Mouse (Mus musculus) lung, embryonic 16.5 days (tissue): ENCODE measurements around the gene Tnfsfm13. TPM values are rescaled to one million over a fixed set of nuclear protein-coding genes. Genes with fewer than 3 reads are reported as not detected.

Experiments used
- ATAC-seq: fragments of 200-750 bp; cut with Nextera tagmentation; 2 replicates; pipeline ENCODE4 v1.8.0; 2017; ENCODE audit warnings: low read depth, mild to moderate bottlenecking, moderate library complexity
- H3K27ac ChIP-seq: fragments of 300-500 bp; sonication (generic); 2 replicates; pipeline ENCODE4 v1.5.1; 2014; ENCODE audit warnings: mild to moderate bottlenecking, control low read depth, low read length
- H3K27me3 ChIP-seq: fragments of 300-500 bp; sonication (generic); 2 replicates; pipeline ENCODE4 v1.6.1; 2014; ENCODE audit warnings: low read depth, low read length, mixed read lengths; ENCODE audit not compliant: control insufficient read depth, insufficient read depth
- H3K36me3 ChIP-seq: fragments of 300-500 bp; sonication (generic); 2 replicates; pipeline ENCODE4 v1.6.1; 2014; ENCODE audit warnings: low read length; ENCODE audit not compliant: control insufficient read depth, insufficient read depth
- H3K4me1 ChIP-seq: fragments of 300-500 bp; sonication (generic); replicated peaks from 2 replicates; pipeline ENCODE4 v1.6.1; 2014; ENCODE audit warnings: low read length, mixed read lengths; ENCODE audit not compliant: control insufficient read depth, insufficient read depth
- H3K4me2 ChIP-seq: fragments of 300-500 bp; sonication (generic); 2 replicates; pipeline ENCODE4 v1.6.1; 2014; ENCODE audit warnings: low read depth, low read length, control low read depth
- H3K4me3 ChIP-seq: fragments of 300-500 bp; sonication (generic); 2 replicates; pipeline ENCODE4 v1.5.1; 2014; ENCODE audit warnings: mild to moderate bottlenecking, low read length, control low read depth
- H3K9ac ChIP-seq: fragments of 300-500 bp; sonication (generic); 2 replicates; pipeline ENCODE4 v1.6.1; 2014; ENCODE audit warnings: low read length, control low read depth
- H3K9me3 ChIP-seq: fragments of 300-500 bp; sonication (generic); 2 replicates; pipeline ENCODE4 v1.6.1; 2016; ENCODE audit warnings: low read length; ENCODE audit not compliant: control insufficient read depth
- WGBS: fragments of 180-500 bp; shearing (Covaris S2); extraction: QIAGEN DNeasy Blood & Tissue Kit; methylation state at CpG from one replicate; pipeline ENCODE4 v1.1.7; 2014; 5-methylcytosine and 5-hydroxymethylcytosine counted together
- polyA plus RNA-seq: library from polyadenylated mRNA; unstranded; fragments of >200 nt; fragmentation: Nextera tagmentation; extraction: Ambion mirVana; gene quantifications from 2 replicates; pipeline ENCODE4 v1.2.1, GENCODE M21; 2015

The Tnfsfm13 gene
- polyA plus RNA-seq, 1 experiment from 2014 or later: 5.0 TPM

GRCm38 (mm10) chr11:69662967-69663671 is 32.8 kb downstream of the Tnfsfm13 start:
- no peak for ATAC-seq
- H3K4me3 ChIP-seq: peak overlapping the region; percentile 69
- no peaks in the 10 kb centered on the region for H3K9me3 ChIP-seq
- H3K27ac ChIP-seq: peak overlapping the region; percentile 97
- 60% methylated on average over 13 of the region's 13 CpGs for WGBS
- H3K9ac ChIP-seq: peak overlapping the region; percentile 76
- peaks cover 13% of the 10 kb centered on the region for H3K4me1 ChIP-seq
- H3K4me2 ChIP-seq: peak overlapping the region; percentile 58
- H3K36me3 ChIP-seq: peaks cover 33% of the 10 kb centered on the region
- H3K27me3 ChIP-seq: no peaks in the 10 kb centered on the region

GRCm38 (mm10) chr11:69662213-69662966 is 33.5 kb downstream of the Tnfsfm13 start, which contains the start of gene Mpdu1:
Mpdu1 (minus strand) TSS chr11:69662642.
- under 1% methylated on average over 48 of the region's 48 CpGs for WGBS
- Histone ChIP-seq H3K27ac (peak within 1 kb of the TSS; percentile 97), H3K9ac (peak within 1 kb of the TSS; percentile 76), H3K27me3 (no peaks in the 10 kb centered on the region), H3K36me3 (peaks cover 26% of the 10 kb centered on the region), H3K4me2 (peak within 1 kb of the TSS; percentile 58), H3K9me3 (no peaks in the 10 kb centered on the region), H3K4me3 (peak within 1 kb of the TSS; percentile 69), H3K4me1 (peaks cover 13% of the 10 kb centered on the region)
- ATAC-seq: peak; percentile 97

- Histone ChIP-seq H3K9me3 (no peaks in the 10 kb centered on the region), H3K9ac (peak overlapping the region; percentile 76), H3K27me3 (no peaks in the 10 kb centered on the region), H3K36me3 (peaks cover 25% of the 10 kb centered on the region), H3K27ac (peak overlapping the region; percentile 97), H3K4me2 (peak overlapping the region; percentile 58), H3K4me1 (peaks cover 13% of the 10 kb centered on the region), H3K4me3 (peak overlapping the region; percentile 69)
- WGBS: 60% methylated on average over 3 of the region's 3 CpGs
- ATAC-seq: no peak
These were observed 34.5 kb downstream of the Tnfsfm13 start for GRCm38 (mm10) chr11:69661221-69661881.

GRCm38 (mm10) chr11:69657462-69657881 is 38.4 kb downstream of the Tnfsfm13 start:
- 80% methylated on average over 15 of the region's 15 CpGs for WGBS
- Histone ChIP-seq H3K27me3 (no peaks in the 10 kb centered on the region), H3K9me3 (no peaks in the 10 kb centered on the region), H3K9ac (no peak overlapping the region), H3K4me3 (no peak overlapping the region), H3K4me2 (no peak overlapping the region), H3K4me1 (peaks cover 19% of the 10 kb centered on the region), H3K27ac (no peak overlapping the region), H3K36me3 (peaks cover 21% of the 10 kb centered on the region)
- no peak for ATAC-seq

GRCm38 (mm10) chr11:69656617-69657461 is 39.1 kb downstream of the Tnfsfm13 start:
- 73% methylated on average over 10 of the region's 10 CpGs for WGBS
- H3K27ac ChIP-seq: no peak overlapping the region
- ATAC-seq: no peak
- H3K9me3 ChIP-seq: no peaks in the 10 kb centered on the region
- no peak overlapping the region for H3K4me2 ChIP-seq
- peaks cover 19% of the 10 kb centered on the region for H3K4me1 ChIP-seq
- H3K4me3 ChIP-seq: no peak overlapping the region
- peaks cover 24% of the 10 kb centered on the region for H3K36me3 ChIP-seq
- no peaks in the 10 kb centered on the region for H3K27me3 ChIP-seq
- no peak overlapping the region for H3K9ac ChIP-seq

- WGBS: 64% methylated on average over 5 of the region's 5 CpGs
- Histone ChIP-seq H3K9me3 (no peaks in the 10 kb centered on the region), H3K4me3 (no peak overlapping the region), H3K27ac (no peak overlapping the region), H3K36me3 (peaks cover 32% of the 10 kb centered on the region), H3K27me3 (no peaks in the 10 kb centered on the region), H3K4me2 (no peak overlapping the region), H3K4me1 (peaks cover 12% of the 10 kb centered on the region), H3K9ac (no peak overlapping the region)
- ATAC-seq: no peak; the same call in 1 of the 2 replicates
These were observed 39.8 kb downstream of the Tnfsfm13 start for GRCm38 (mm10) chr11:69656065-69656455.

GRCm38 (mm10) chr11:69655264-69656064 is 40.4 kb downstream of the Tnfsfm13 start, which contains the start of gene Sox15:
Sox15 (plus strand) TSS chr11:69655314.
- peaks cover 12% of the 10 kb centered on the region for H3K4me1 ChIP-seq
- no peak within 1 kb of the TSS for H3K4me3 ChIP-seq
- no peak within 1 kb of the TSS for H3K4me2 ChIP-seq
- H3K27me3 ChIP-seq: no peaks in the 10 kb centered on the region
- no peak within 1 kb of the TSS; the same call in 1 of the 2 replicates for H3K9ac ChIP-seq
- 19% methylated on average over 34 of the region's 34 CpGs for WGBS
- no peaks in the 10 kb centered on the region for H3K9me3 ChIP-seq
- peak; percentile 73 for ATAC-seq
- H3K36me3 ChIP-seq: peaks cover 37% of the 10 kb centered on the region
- peak within 1 kb of the TSS; percentile 68 for H3K27ac ChIP-seq

GRCm38 (mm10) chr11:69654760-69655159 is 41.1 kb downstream of the Tnfsfm13 start:
- Histone ChIP-seq H3K4me2 (no peak overlapping the region), H3K9ac (no peak overlapping the region; the same call in 1 of the 2 replicates), H3K27ac (peak overlapping the region; percentile 68), H3K36me3 (peaks cover 42% of the 10 kb centered on the region), H3K4me1 (peaks cover 12% of the 10 kb centered on the region), H3K9me3 (no peaks in the 10 kb centered on the region), H3K27me3 (no peaks in the 10 kb centered on the region), H3K4me3 (no peak overlapping the region)
- peak; percentile 53 for ATAC-seq
- whole genome bisulfite sequencing: 36% methylated on average over 9 of the region's 9 CpGs
